Mouse (Mus musculus) thymus, postnatal 0 days (tissue): ENCODE results near the gene Hrh3. TPM values are rescaled to one million over a fixed set of nuclear protein-coding genes. Genes with fewer than 3 reads are reported as not detected.

Source experiments
- DNase-seq: peaks from one replicate; pipeline ENCODE4 v3.0.0-alpha.2; 2015; ENCODE audit warnings: low spot score
- polyA plus RNA-seq: library from polyadenylated mRNA; unstranded; fragments of >200 nt; fragmentation: Nextera tagmentation; extraction: Ambion mirVana; gene quantifications from 2 replicates; pipeline ENCODE4 v1.2.1, GENCODE M21; 2015

Hrh3 gene
- polyA plus RNA-seq, 1 experiment from 2014 or later, result 0.49 TPM

DNA sequence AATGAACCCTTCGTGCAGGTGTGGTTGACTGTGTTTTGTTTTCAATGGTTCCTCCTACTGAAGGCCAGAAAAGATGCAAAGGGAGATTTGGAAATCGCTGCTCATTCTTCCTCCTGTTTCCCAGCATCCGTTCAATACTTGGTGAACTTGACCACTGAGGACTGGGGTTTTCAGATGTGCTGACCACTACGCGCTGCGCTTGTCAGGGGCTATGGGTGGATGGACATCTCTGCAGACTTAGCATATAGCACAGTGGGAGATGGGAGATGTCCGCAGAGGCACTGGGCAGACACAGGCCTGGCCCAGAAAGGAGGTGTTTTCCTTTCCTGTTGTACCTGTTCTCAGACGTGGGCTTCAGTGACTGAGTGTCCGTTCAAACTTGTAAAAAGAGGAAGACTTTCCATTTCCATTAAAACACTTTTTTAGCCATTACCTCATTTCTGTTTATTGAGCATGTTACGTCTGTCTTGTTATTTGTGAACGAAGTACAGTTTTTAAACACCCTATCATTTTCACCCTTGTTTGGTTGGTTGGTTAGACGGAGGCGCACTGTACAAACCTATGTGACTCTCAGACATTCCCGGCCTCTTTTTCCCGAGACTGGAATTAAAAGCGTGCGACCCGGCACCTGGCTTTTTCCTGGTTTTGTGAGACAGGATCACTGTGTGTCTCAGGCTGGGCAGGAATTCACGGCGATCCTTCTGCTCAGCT, 34.4 kb downstream of the Hrh3 start:
- DNase-seq, result no peak

DNA sequence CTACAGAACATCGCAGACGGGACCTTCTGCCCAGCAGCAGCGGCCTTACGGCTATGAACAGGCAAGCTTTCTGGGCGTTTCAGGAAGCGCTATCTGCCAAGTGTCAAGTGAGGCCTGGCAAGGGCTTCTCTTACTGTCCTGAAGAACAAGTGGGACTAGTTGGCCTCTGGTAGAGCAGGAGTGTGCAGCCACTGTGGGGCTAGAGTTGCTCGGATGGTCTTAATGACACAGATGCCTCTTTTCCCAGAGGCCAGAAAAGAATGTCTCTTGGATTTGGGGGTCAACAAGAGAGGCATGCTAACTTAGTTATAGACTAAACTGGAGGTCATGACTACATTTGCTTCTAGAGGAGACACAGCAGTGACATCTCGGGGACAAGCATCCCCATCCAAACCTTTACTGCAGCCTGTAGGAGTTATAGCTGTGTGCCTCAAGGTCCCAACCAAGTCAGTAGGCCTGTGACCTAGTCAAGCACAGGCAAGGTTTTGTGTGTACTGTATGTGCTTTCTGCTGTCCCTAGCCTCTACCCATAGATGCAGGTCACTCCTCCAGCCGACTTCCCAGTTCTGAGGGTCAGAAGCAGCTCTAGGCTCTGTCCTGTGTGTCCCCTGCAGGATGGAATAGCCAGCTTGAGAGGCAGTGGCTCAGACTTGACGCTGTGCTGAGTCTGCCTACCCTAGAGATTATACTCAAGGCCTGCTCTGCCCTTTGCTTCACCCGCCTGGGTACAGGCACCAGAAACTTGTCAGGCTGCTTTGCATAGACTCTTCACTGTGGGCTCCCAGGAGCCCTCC, 40.8 kb downstream of the Hrh3 start:
- no peak for DNase-seq

DNA sequence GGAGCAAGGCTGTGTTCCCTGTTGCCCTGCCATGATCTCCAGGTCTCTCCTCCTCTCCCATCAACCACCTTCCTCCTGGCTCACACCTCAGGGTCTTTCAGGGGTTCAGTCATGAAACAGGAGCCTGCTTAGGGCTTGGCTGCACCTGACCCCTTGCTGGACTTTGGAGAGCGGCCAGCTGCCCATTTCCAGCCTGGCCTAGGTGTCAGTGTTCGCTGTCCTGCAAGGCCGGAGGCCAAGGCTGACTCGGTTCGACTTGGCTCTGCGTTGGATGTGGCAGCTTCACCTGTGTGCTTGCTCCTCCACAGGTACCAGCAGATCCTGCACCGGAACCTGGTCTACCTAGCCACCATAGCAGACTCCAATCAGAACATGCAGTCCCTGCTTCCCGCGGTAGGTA, 51.3 kb downstream of the Hrh3 start:
- DNase-seq, result no peak

DNA sequence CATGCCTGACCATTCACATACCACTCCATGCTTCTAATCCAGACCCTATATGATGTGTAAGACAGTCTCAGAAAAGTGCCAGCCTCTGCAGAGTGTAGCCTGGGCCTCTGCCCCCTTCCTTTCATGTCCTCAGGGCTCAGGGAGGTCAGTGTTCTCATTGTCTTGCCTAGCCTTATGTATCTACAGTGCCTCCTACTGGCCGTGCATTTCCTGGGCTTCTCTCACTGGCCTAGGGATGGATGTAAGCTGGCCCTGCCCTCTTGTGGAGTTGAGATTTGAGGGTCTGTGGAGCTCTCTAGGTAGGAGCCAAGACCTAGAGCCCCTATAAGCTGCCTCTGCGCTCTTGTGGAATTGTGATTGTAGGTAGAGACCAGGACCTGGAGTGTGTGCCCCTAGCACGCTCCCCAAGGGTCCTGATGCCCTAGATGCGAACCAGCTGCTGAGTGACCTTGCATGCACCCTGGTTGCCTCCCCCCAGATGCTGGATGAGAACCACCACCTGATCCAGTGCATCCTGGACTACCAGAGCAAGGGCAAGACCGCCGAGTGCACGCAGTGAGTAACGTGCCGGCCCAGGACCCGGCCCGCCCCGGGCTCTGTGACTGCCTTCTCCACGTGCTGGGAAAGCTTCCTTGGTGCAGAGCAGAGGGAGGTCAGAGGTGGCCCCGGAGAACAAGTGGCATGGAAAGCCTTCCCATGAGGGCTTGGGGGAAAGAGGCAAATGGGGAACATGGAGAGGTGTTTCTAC, 52.1 kb downstream of the Hrh3 start:
- DNase-seq, result peak; percentile 46

DNA sequence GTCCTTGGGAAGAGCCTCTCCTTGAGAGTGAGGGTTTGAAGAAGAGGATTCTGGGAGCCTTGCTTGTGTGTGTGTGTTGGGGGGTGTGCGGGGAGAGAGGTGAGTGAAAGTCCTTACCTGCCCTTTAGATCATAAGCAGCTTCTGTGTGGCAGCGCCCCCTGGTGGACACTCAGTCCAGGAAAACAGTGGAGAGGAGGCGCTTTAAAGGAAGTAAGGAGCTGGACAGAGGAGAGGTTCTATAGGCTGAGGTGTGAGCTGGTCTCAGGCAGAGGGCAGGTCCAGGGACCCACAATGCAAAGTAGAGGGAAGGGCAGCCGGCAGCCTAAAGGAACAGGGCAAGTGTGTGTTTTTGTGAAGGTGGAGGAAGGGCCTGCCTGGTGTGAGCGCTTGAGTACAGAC, 53.3 kb downstream of the Hrh3 start:
- DNase-seq, result peak; percentile 83

Other genes starting within 250 kb of the Hrh3 start
- 3.9 and 4.6 TPM in 2 replicates for gene Taf4, start 127.8 kb downstream of the Hrh3 start, polyA plus RNA-seq
- 10.0 and 10.7 TPM in 2 replicates for gene Lsm14b, start 79.5 kb downstream of the Hrh3 start, polyA plus RNA-seq
- gene Psma7, start 62.1 kb downstream of the Hrh3 start, polyA plus RNA-seq, result 747 and 765 TPM in 2 replicates
- 2.6 and 2.9 TPM in 2 replicates for gene Ss18l1, start 62.0 kb downstream of the Hrh3 start, polyA plus RNA-seq
- gene Mtg2, start 33.9 kb downstream of the Hrh3 start, polyA plus RNA-seq, result 25.6 and 25.9 TPM in 2 replicates
- gene Osbpl2, start 14.8 kb upstream of the Hrh3 start, polyA plus RNA-seq, result 26.5 and 27.3 TPM in 2 replicates
- gene Adrm1, start 67.0 kb upstream of the Hrh3 start, polyA plus RNA-seq, result 195 TPM in 2 replicates
- gene Lama5, start 121.4 kb upstream of the Hrh3 start, polyA plus RNA-seq, result 4.8 and 6.6 TPM in 2 replicates
- 928 and 961 TPM in 2 replicates for gene Rps21, start 152.9 kb upstream of the Hrh3 start, polyA plus RNA-seq
- 6.4 and 7.1 TPM in 2 replicates for gene Cables2, start 169.0 kb upstream of the Hrh3 start, polyA plus RNA-seq
- gene Rbbp8nl, start 185.4 kb upstream of the Hrh3 start, polyA plus RNA-seq, result 0.05 TPM in 1 of 2 replicates, not detected in the other
- gene Gata5, start 230.2 kb upstream of the Hrh3 start, polyA plus RNA-seq, result not detected in 2 replicates